Mouse (Mus musculus) hematopoietic stem cell, adult 5-6 weeks (primary cell): ENCODE results near the gene Parp3. TPM values are rescaled to one million over a fixed set of nuclear protein-coding genes. Genes with fewer than 3 reads are reported as not detected.

Experiments used
- ATAC-seq, 2 experiments: fragments of 125-278 bp in 1 of 2; replicated peaks in 1 of 2; 2 replicates each; pipeline ENCODE4 v1.8.0; 2016 to 2017; ENCODE audit warnings: inconsistent platforms in 2 of 2, mild to moderate bottlenecking in 2 of 2, moderate number of reproducible peaks in 2 of 2, low read depth in 1 of 2, moderate TSS enrichment in 1 of 2; ENCODE audit not compliant: low FRiP score in 2 of 2, poor library complexity in 2 of 2, severe bottlenecking in 2 of 2, insufficient read depth in 1 of 2, low TSS enrichment in 1 of 2
- total RNA-seq: library from RNA; stranded (forward); fragments of 172-1452, 232-1000 nt; gene quantifications from 2 replicates; pipeline ENCODE4 v1.2.3, GENCODE M21; 2017

Gene Parp3
- total RNA-seq, 1 experiment from 2014 or later = 29.7 TPM

DNA sequence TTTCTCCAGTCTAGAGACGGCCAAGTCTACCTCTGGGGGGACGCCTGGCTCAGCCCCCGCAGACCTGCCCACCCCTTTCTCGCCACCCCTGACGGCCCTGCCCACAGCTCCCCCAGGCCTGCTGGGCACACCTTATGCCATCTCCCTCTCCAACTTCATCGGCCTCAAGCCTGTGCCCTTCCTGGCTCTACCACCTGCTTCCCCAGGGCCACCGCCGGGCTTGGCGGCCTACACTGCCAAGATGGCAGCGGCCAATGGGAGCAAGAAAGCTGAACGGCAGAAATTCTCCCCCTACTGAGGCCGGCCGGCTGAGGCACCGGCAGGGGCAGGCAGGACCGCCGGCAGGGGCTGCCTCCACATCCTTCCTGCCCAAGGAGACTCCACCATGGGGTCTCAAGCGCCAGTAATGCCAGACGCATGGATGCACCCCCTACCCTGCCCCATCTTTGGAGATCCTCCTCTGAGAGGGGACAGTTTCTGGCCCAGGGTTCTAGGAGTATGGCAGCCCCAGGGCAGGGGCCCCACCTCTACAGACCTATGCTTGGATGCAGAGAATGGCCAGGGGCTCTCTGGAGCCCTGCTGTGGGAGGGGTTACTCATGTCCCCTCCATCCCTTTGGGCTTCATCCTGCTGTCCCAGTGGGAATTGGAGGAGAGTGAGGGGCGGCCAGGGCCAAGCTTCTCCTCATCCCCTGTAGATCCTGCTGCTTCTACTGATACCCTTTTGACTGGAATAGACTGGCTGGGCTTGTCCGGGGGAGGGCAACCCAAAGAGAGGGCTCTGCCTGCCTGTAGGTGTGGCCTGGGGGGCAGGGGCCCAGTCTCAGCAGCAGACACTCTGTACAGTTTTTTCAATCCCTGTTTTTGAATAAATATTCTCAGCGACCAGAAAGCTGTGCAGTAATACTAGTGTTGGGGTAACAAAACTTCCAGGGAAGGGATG is 13.4 kb downstream of the Parp3 start:
- ATAC-seq = no peak

GRCm38 (mm10) chr9:106462430-106462800 is 14.3 kb downstream of the Parp3 start:
- no peak for ATAC-seq

- no peak for ATAC-seq
Measured at GRCm38 (mm10) chr9:106461641-106462429, 14.9 kb downstream of the Parp3 start.

DNA sequence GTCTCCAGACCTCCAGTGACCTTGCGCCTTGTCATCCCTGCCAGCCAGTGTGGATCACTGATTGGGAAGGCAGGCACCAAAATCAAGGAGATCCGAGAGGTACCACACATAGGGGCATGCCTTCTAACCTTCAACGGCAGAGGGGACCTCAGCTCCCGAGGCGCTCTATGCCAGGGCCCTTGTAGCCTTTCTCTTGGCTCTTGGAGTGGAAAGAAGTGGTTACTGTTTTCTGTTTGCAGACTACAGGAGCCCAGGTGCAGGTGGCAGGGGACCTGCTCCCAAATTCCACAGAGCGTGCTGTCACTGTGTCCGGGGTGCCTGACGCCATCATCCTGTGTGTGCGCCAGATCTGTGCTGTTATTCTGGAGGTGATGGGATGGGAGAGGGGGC is 15.7 kb downstream of the Parp3 start:
- ATAC-seq = no peak

DNA sequence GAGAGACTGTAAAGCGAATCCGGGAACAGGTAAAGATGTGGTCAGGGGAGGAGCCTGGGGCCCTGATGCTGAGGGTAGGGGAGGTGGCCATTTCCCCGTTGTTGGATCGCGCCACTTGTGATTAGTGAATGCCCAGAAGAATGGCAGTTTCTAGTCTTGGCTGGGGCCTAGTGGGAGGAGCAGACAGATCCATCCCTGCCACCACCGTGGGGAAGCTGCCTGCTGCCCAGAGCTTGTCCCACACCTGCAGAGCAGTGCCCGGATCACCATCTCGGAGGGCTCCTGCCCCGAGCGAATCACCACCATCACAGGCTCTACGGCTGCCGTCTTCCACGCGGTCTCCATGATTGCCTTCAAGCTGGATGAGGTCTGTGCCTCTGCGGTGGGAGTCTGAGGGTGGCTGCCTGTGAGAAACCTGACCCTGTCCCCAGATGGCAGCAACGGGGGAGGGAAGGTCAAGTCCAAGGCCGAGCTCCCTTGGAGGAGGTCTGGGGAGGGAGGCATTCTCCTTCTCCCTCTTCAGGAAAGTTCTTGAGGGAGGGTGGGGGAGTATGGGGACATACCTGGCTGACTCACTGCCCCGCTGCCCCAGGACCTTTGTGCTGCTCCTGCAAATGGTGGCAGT is 16.2 kb downstream of the Parp3 start:
- no peak for ATAC-seq

DNA sequence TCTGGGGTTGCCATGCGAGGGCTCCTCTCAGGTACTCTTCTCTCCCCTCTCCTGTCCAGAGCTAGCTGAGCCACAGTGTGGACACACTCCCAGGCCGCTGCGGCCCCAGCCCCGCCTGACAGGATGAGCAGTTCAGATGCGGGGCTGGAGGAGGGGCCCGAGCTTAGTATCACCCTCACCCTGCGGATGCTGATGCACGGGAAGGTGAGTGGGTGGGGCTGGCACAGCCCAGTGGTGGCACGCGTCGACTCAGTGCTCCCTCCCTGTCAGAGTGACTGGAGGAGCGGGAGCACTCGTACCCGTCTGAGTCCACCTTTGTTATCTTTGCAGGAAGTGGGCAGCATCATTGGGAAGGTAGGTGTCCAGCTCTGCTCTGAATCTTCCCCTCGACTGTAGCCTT is 16.8 kb downstream of the Parp3 start:
- ATAC-seq = no peak

DNA sequence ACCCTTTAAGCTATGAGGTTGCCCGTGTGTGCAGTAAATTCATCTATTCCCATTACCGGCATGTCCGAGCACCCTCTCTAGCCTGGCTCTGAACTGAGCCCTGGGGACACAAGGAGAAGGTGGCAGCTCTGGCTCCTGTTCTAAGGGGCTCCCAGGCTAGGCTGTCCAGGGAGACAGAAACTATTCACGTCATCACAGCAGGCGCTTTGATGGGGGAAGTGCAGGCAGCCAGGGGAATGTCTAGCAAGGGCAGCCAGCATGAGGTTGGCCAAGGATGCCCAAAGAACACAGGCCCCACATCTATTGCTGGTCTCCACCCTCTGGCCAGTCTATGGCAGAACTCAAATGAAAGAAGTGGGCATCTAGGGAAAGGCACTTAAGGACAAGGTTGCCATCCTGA is 18.8 kb downstream of the Parp3 start:
- ATAC-seq = no peak

GRCm38 (mm10) chr9:106457163-106457559 is 19.6 kb downstream of the Parp3 start:
- ATAC-seq = no peak

DNA sequence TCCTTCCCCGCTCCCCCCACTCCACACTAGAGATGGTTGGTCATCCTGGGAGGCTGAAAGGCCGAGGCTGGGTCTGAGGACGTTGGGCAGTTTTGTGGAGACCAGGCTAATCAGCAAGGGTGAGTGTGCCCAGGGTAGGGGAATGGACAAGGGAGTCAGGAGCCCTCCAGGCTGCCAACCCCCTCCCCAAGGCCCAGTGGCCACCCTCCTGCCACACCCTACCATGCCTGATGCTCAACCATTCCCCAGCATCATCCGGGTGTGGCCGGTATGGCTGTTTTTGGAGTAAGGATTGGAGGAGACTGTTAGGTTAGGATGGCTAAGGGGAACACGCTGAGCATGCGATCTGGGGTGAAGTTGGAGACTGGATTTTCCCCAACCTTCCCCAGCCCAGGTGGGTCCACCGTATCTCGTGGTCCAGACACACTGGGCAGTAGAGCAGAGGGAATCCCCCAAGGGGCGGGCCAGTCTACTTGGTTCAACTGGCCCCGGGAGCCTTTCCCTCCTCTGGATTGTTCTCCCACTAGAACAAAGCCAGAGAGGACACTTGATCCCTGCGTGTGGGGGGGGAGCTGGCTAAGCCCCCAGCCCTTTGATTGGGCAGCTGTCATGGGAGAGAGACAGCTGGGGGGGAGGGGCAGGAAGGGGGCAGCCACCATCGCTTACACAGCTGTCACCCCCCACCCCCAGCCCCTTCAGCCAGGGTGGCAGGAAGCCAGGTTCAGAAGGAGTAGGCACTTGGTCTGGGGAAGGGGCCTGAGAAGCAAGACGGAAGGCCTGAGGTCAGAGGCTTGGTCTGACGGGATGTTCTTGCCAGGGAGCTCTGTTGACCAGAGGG is 20.2 kb downstream of the Parp3 start:
- no peak for ATAC-seq

GRCm38 (mm10) chr9:106454888-106455681 is 21.7 kb downstream of the Parp3 start:
- no peak for ATAC-seq

DNA sequence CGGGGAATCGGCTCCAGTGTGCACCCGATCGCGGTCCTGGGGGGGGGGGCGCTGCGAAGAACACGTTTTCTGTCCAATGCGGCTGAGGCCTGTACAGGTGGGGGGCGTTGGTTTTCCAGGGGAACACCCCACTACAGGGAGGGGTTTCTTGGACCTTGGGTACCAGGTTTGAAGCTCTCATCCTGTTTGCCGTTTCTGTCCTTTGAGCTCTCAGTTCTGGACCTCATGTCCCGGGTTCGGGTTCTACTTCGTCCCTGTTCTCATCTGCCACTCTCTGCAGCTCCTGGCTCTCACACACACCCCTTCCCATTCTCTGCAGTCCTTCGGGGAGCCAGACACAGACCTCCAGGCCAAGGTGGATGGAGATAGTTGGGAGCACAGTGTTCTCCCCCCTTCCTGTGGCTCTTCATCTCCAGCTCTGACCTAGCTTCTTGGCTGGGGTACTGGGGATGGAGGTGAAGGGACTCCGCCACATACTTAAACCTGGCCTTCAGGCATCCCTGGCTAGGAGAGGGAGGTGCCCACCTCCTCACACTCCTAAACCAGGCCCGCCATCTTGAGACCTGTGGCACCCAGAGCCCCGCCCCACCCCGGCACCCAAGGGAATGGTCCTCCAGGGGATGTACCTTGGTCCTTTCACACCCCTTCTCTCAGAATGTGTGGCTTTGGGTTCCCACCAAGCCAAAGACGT is 22.5 kb downstream of the Parp3 start:
- no peak for ATAC-seq

DNA sequence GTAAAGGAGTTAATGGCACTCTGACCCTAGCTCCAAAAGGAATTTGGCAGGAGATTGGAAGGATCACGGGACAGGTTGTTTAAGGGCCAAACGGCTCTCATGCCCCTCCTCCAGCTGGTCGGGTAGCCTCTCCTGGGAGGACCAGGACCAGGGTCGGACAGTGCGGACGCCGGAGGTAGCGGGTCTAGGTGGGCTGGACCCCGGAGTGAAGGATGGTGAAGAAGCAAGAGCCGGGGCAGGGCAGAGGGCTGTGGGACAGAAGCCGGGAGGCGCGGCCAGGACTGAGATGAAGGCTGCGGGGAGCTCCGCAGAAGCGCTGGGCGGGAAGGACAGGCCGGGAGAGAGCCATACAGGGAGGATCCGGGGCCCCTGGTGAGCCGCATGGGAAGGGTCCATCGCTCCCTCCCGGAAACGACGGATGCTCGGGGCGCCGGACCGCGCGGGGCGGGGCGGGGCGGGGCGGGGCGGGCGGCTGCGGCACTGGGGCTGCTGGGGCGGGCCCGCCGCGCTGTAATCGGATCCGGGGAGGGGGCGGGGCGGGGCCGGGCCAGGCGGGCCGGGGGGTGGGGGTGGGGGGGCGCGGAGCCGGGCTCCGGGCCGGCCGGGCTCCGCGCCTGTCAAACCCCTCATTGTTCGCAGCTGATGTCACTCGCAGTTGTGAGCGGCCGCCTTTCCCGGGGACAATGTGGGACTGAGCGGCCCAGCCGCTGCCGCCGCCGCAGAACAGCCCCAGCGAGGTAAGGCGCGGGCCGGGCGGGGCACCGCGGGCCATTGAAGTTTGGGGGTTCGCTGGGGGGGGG is 23.3 kb downstream of the Parp3 start, which contains the start of gene Pcbp4:
Gene Pcbp4 (plus strand): TSS at position 21 of the 800 bp plus-strand sequence.
- peak; percentile 21 to 29; a peak in 3 of 4 replicates for ATAC-seq

DNA sequence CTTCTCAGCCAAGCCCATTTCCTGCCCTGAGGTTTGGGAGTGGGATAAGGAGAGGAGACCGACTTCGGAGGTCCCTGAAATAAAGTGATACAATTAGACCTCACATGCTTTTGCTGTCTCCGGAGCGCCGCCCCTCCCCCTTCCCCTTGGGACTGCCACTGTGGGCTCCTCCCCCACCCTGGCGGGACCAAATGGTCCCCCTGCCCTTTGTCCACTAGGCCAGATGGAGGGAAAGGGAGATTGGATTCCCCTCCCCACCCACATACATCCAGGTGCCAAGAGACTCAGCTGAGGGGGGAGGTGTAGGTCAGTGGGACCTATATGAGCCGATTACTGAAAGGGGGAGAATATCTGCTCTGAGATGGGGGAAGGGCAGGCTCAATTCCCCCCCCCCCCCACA is 23.9 kb downstream of the Parp3 start:
- ATAC-seq = no peak

GRCm38 (mm10) chr9:106452351-106452750 is 24.4 kb downstream of the Parp3 start:
- no peak for ATAC-seq

GRCm38 (mm10) chr9:106451899-106452298 is 24.9 kb downstream of the Parp3 start:
- no peak for ATAC-seq
